Mouse (Mus musculus) liver, adult 2 months (tissue): Measurements from ENCODE around the gene Skap1. TPM values are rescaled to one million over a fixed set of nuclear protein-coding genes. Genes with fewer than 3 reads are reported as not detected.

Experiments
- DNase-seq: peaks from one replicate; pipeline ENCODE4 v3.0.0-alpha.2; 2011; ENCODE audit warnings: low read depth, low spot score; ENCODE audit errors: extremely low read depth
- H3K27ac ChIP-seq: fragments of 200-500 bp; replicated peaks from 2 replicates; pipeline ENCODE4 v1.5.1; 2012; ENCODE audit warnings: low read depth, mild to moderate bottlenecking, control low read depth, inconsistent platforms, low read length; ENCODE audit not compliant: insufficient read depth
- H3K27me3 ChIP-seq: fragments of 200-500 bp; 2 replicates; pipeline ENCODE4 v1.6.1; 2012; ENCODE audit warnings: mild to moderate bottlenecking, moderate library complexity, low read length, inconsistent platforms; ENCODE audit not compliant: control insufficient read depth, insufficient read depth
- H3K36me3 ChIP-seq: fragments of 200-500 bp; 2 replicates; pipeline ENCODE4 v1.6.1; 2012; ENCODE audit warnings: low read length, inconsistent platforms; ENCODE audit not compliant: control insufficient read depth, insufficient read depth
- H3K4me1 ChIP-seq: fragments of 200-500 bp; 2 replicates; pipeline ENCODE4 v1.6.1; 2011; ENCODE audit warnings: low read length; ENCODE audit not compliant: control insufficient read depth, insufficient read depth
- H3K4me3 ChIP-seq: fragments of 200-500 bp; 2 replicates; pipeline ENCODE4 v1.5.1; 2011; ENCODE audit warnings: low read depth, mild to moderate bottlenecking, control low read depth, low read length, moderate library complexity; ENCODE audit not compliant: insufficient read depth
- H3K79me2 ChIP-seq: fragments of 200-500 bp; 2 replicates; pipeline ENCODE4 v1.6.1; 2012; ENCODE audit warnings: inconsistent platforms, mild to moderate bottlenecking, low read length, moderate library complexity; ENCODE audit not compliant: control insufficient read depth, insufficient read depth
- H3K9ac ChIP-seq: fragments of 200-500 bp; 2 replicates; pipeline ENCODE4 v1.6.1; 2012; ENCODE audit warnings: low read depth, mild to moderate bottlenecking, control low read depth, inconsistent platforms, low read length
- CTCF ChIP-seq: fragments of 200-500 bp; IDR thresholded peaks from 2 replicates; pipeline ENCODE4 v1.5.1; 2011; ENCODE audit warnings: low read depth, low read length, control low read depth
- POLR2A ChIP-seq: fragments of 200-500 bp; IDR thresholded peaks from 2 replicates; pipeline ENCODE4 v1.6.1; 2011; ENCODE audit warnings: low read length, control low read depth; ENCODE audit not compliant: insufficient read depth; ENCODE audit errors: extremely low read depth
- WGBS: fragments of 180-500 bp; shearing (Covaris S2); methylation state at CpG from one replicate; pipeline ENCODE4 v1.1.7; 2018; 5-methylcytosine and 5-hydroxymethylcytosine counted together
- polyA plus RNA-seq: library from polyadenylated mRNA; depleted of rRNA; stranded (reverse); fragments of >200 nt; gene quantifications from 2 replicates; pipeline ENCODE4 v1.2.3, GENCODE M21; 2012
- total RNA-seq: library from RNA; depleted of rRNA; stranded (reverse); fragments of >200 nt; gene quantifications from 2 replicates; pipeline ENCODE4 v1.2.3, GENCODE M21; 2014

Skap1 gene
- total and polyA plus RNA-seq, 2 experiments = 0.40 to 0.92 TPM

- WGBS = 66% methylated on average over 5 of the region's 5 CpGs
- no peak for DNase-seq
- Histone ChIP-seq H3K36me3 (no peaks in the 10 kb centered on the region), H3K27ac (no peak overlapping the region), H3K4me1 (peaks cover 9% of the 10 kb centered on the region), H3K79me2 (no peaks in the 10 kb centered on the region), H3K27me3 (no peaks in the 10 kb centered on the region), H3K9ac (no peak overlapping the region), H3K4me3 (no peak overlapping the region)
- TF ChIP-seq CTCF (no peak), POLR2A (no peak)
Observed at GRCm38 (mm10) chr11:96639805-96640204, 175.4 kb downstream of the Skap1 start.

GRCm38 (mm10) chr11:96642173-96643140 is 178.1 kb downstream of the Skap1 start:
- Histone ChIP-seq H3K4me1 (peaks cover 9% of the 10 kb centered on the region), H3K27me3 (no peaks in the 10 kb centered on the region), H3K9ac (no peak overlapping the region), H3K4me3 (no peak overlapping the region), H3K36me3 (no peaks in the 10 kb centered on the region), H3K79me2 (no peaks in the 10 kb centered on the region), H3K27ac (no peak overlapping the region)
- TF ChIP-seq CTCF (no peak), POLR2A (no peak)
- no peak for DNase-seq
- WGBS = 78% methylated on average over 17 of the region's 17 CpGs

- H3K36me3 ChIP-seq = no peaks in the 10 kb centered on the region
- peak overlapping the region; percentile 23 for H3K27ac ChIP-seq
- no peaks in the 10 kb centered on the region; the same call in 1 of the 2 replicates for H3K4me1 ChIP-seq
- DNase-seq = peak; percentile 17
- WGBS = 74% methylated on average over 7 of the region's 7 CpGs
- H3K79me2 ChIP-seq = no peaks in the 10 kb centered on the region
- H3K27me3 ChIP-seq = no peaks in the 10 kb centered on the region
- no peak overlapping the region for H3K4me3 ChIP-seq
- TF ChIP-seq POLR2A (no peak), CTCF (no peak)
- H3K9ac ChIP-seq = no peak overlapping the region
Observed at GRCm38 (mm10) chr11:96644969-96645368, 180.6 kb downstream of the Skap1 start.

DNA sequence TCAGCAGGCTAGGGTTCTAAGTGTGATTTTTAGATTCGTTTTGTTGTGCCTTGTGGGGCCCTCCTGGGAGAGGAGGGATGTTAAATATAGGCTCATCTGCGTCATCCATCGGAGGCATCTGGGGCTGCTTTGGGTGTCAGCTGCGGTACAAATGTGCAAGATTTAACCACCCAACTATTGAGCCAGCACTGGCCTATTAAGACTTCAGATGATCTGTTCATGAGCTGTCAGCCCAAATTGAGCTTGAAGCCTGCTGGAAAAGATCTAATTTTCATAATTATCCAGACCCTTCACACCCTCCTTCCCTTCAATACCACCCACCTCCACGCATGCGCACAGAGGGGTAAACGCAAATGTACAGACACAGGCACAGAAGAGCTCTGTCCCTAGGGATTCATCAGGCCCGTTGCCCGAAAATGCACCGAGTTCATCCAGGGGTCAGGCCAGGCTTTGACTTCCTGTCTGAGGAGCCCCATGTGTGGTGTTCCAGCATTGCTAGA is 181.2 kb downstream of the Skap1 start:
- Histone ChIP-seq H3K4me3 (no peak overlapping the region), H3K9ac (no peak overlapping the region), H3K27me3 (no peaks in the 10 kb centered on the region), H3K4me1 (no peaks in the 10 kb centered on the region; the same call in 1 of the 2 replicates), H3K79me2 (no peaks in the 10 kb centered on the region), H3K27ac (no peak overlapping the region), H3K36me3 (no peaks in the 10 kb centered on the region)
- TF ChIP-seq CTCF (no peak), POLR2A (no peak)
- DNase-seq = no peak
- WGBS = 80% methylated on average over 10 of the region's 10 CpGs

- 89% methylated on average over 9 of the region's 9 CpGs for WGBS
- no peak for TF ChIP-seq POLR2A
- no peak for TF ChIP-seq CTCF
- Histone ChIP-seq H3K79me2 (no peaks in the 10 kb centered on the region), H3K4me3 (no peak overlapping the region), H3K27me3 (no peaks in the 10 kb centered on the region), H3K4me1 (no peaks in the 10 kb centered on the region), H3K27ac (no peak overlapping the region), H3K9ac (no peak overlapping the region), H3K36me3 (no peaks in the 10 kb centered on the region)
- DNase-seq = no peak
Observed at GRCm38 (mm10) chr11:96651848-96652247, 187.5 kb downstream of the Skap1 start.

- no peaks in the 10 kb centered on the region for H3K36me3 ChIP-seq
- H3K4me1 ChIP-seq = no peaks in the 10 kb centered on the region
- H3K4me3 ChIP-seq = no peak overlapping the region
- TF ChIP-seq CTCF (no peak), POLR2A (no peak)
- H3K27ac ChIP-seq = no peak overlapping the region
- no peak for DNase-seq
- WGBS = 80% methylated on average over 8 of the region's 8 CpGs
- H3K9ac ChIP-seq = no peak overlapping the region
- H3K27me3 ChIP-seq = no peaks in the 10 kb centered on the region
- H3K79me2 ChIP-seq = no peaks in the 10 kb centered on the region
Observed at GRCm38 (mm10) chr11:96653867-96654266, 189.5 kb downstream of the Skap1 start.
